Mouse (Mus musculus) MEL (cell line): Measurements from ENCODE around the gene Cd47. TPM values are rescaled to one million over a fixed set of nuclear protein-coding genes. Genes with fewer than 3 reads are reported as not detected.

Experiments
- DNase-seq: peaks from one replicate; pipeline ENCODE4 v3.0.0; 2011; ENCODE audit warnings: low read depth, low spot score
- H3K27ac ChIP-seq: 2 replicates; pipeline ENCODE4 v1.5.1; 2012; ENCODE audit warnings: low read depth, mild to moderate bottlenecking, control low read depth, low read length, moderate library complexity; ENCODE audit not compliant: control insufficient read depth
- H3K27me3 ChIP-seq, 2 experiments: fragments of 150-350 bp in 1 of 2; sonication (generic) in 1 of 2; 2 replicates each; pipeline ENCODE4 v1.6.1; 2012; ENCODE audit warnings: low read length in 2 of 2, mild to moderate bottlenecking in 2 of 2, improper control_type of control experiment in 1 of 2, moderate library complexity in 1 of 2; ENCODE audit not compliant: insufficient read depth in 2 of 2, control insufficient read depth in 1 of 2
- H3K36me3 ChIP-seq, 2 experiments: 2 replicates each; pipeline ENCODE4 v1.6.1; 2012 to 2014; ENCODE audit warnings: low read length in 2 of 2, improper control_type of control experiment in 1 of 2, inconsistent platforms in 1 of 2, mild to moderate bottlenecking in 1 of 2; ENCODE audit not compliant: insufficient read depth in 2 of 2, control insufficient read depth in 1 of 2
- H3K4me1 ChIP-seq, 2 experiments: fragments of 150-350 bp in 1 of 2; sonication (generic) in 1 of 2; 2 replicates each; pipeline ENCODE4 v1.6.1; 2012; ENCODE audit warnings: low read length in 2 of 2, improper control_type of control experiment in 1 of 2, mild to moderate bottlenecking in 1 of 2; ENCODE audit not compliant: insufficient read depth in 2 of 2, control insufficient read depth in 1 of 2
- H3K4me3 ChIP-seq, 2 experiments: fragments of 150-350 bp in 1 of 2; sonication (generic) in 1 of 2; 2 replicates each; pipeline ENCODE4 v1.5.1; 2012; ENCODE audit warnings: low read depth in 2 of 2, low read length in 2 of 2, mild to moderate bottlenecking in 2 of 2, moderate library complexity in 2 of 2, control low read depth in 1 of 2, improper control_type of control experiment in 1 of 2; ENCODE audit not compliant: control insufficient read depth in 1 of 2, insufficient read depth in 1 of 2
- H3K79me2 ChIP-seq: 2 replicates; pipeline ENCODE4 v1.6.1; 2012; ENCODE audit warnings: mild to moderate bottlenecking, low read length, moderate library complexity; ENCODE audit not compliant: control insufficient read depth, poor library complexity, insufficient read depth
- H3K9ac ChIP-seq: 2 replicates; pipeline ENCODE4 v1.6.1; 2012; ENCODE audit warnings: low read depth, mild to moderate bottlenecking, control low read depth, low read length, moderate library complexity; ENCODE audit not compliant: control insufficient read depth, poor library complexity, severe bottlenecking
- H3K9me3 ChIP-seq: fragments of 150-350 bp; sonication (generic); replicated peaks from 2 replicates; pipeline ENCODE4 v1.6.1; 2012; ENCODE audit warnings: mild to moderate bottlenecking, low read length, improper control_type of control experiment, moderate library complexity; ENCODE audit not compliant: insufficient read depth
- BHLHE40 ChIP-seq: IDR thresholded peaks from 2 replicates; pipeline ENCODE4 v1.6.1; 2012; ENCODE audit warnings: low read depth, mild to moderate bottlenecking, inconsistent platforms, low read length, improper control_type of control experiment, borderline replicate concordance
- ELF1 ChIP-seq: IDR thresholded peaks from 2 replicates; pipeline ENCODE4 v1.6.1; 2014; ENCODE audit warnings: low read depth, mild to moderate bottlenecking, inconsistent platforms, low read length, improper control_type of control experiment, moderate library complexity
- EP300 ChIP-seq, 2 experiments: IDR thresholded peaks; 2 replicates each; pipeline ENCODE4 v1.6.1; 2011; ENCODE audit warnings: improper control_type of control experiment in 2 of 2, low read length in 2 of 2, low read depth in 1 of 2, mild to moderate bottlenecking in 1 of 2
- ETS1 ChIP-seq: IDR thresholded peaks from 2 replicates; pipeline ENCODE4 v1.6.1; 2012; ENCODE audit warnings: low read depth, mild to moderate bottlenecking, inconsistent platforms, low read length, improper control_type of control experiment, moderate library complexity
- GABPA ChIP-seq: IDR thresholded peaks from 2 replicates; pipeline ENCODE4 v1.6.1; 2012; ENCODE audit warnings: low read depth, mild to moderate bottlenecking, inconsistent platforms, low read length, improper control_type of control experiment, moderate library complexity
- KAT2A ChIP-seq: conservative IDR thresholded peaks from 2 replicates; pipeline ENCODE4 v1.6.1; 2012; ENCODE audit warnings: low read depth, low read length, improper control_type of control experiment, inconsistent platforms
- MAX ChIP-seq: IDR thresholded peaks from 2 replicates; pipeline ENCODE4 v1.6.1; 2011; ENCODE audit warnings: low read length, improper control_type of control experiment
- MAZ ChIP-seq: IDR thresholded peaks from 2 replicates; pipeline ENCODE4 v1.6.1; 2012; ENCODE audit warnings: low read depth, mild to moderate bottlenecking, inconsistent platforms, low read length, improper control_type of control experiment
- MEF2A ChIP-seq: IDR thresholded peaks from 2 replicates; pipeline ENCODE4 v1.6.1; 2014; ENCODE audit warnings: low read depth, mild to moderate bottlenecking, inconsistent platforms, low read length, improper control_type of control experiment; ENCODE audit not compliant: poor library complexity, insufficient replicate concordance, severe bottlenecking; ENCODE audit errors: extremely low read depth
- MYC ChIP-seq: IDR thresholded peaks from 2 replicates; pipeline ENCODE4 v1.6.1; 2011; ENCODE audit warnings: low read depth, mild to moderate bottlenecking, low read length, improper control_type of control experiment, moderate library complexity
- POLR2A ChIP-seq, 2 experiments: IDR thresholded peaks; 2 replicates each; pipeline ENCODE4 v1.6.1; 2011 to 2012; ENCODE audit warnings: low read length in 2 of 2, mild to moderate bottlenecking in 2 of 2, control low read depth in 1 of 2, improper control_type of control experiment in 1 of 2, low read depth in 1 of 2, moderate library complexity in 1 of 2; ENCODE audit not compliant: control insufficient read depth in 1 of 2, insufficient read depth in 1 of 2, poor library complexity in 1 of 2
- POLR2AphosphoS2 ChIP-seq: IDR thresholded peaks from 2 replicates; pipeline ENCODE4 v1.6.1; 2011; ENCODE audit warnings: low read length, improper control_type of control experiment
- POLR2AphosphoS5 ChIP-seq: IDR thresholded peaks from 2 replicates; pipeline ENCODE4 v1.6.1; 2012; ENCODE audit warnings: low read depth, borderline replicate concordance, mild to moderate bottlenecking, inconsistent platforms, low read length, moderate library complexity, mixed read lengths
- SIN3A ChIP-seq: IDR thresholded peaks from 2 replicates; pipeline ENCODE4 v1.6.1; 2012; ENCODE audit warnings: low read length, improper control_type of control experiment, inconsistent platforms
- TAL1 ChIP-seq: IDR thresholded peaks from 2 replicates; pipeline ENCODE4 v1.6.1; 2012; ENCODE audit warnings: mild to moderate bottlenecking, inconsistent platforms, low read length, moderate library complexity, mixed read lengths
- TBP ChIP-seq: IDR thresholded peaks from 2 replicates; pipeline ENCODE4 v1.8.0; 2011; ENCODE audit warnings: low read depth, low read length, improper control_type of control experiment
- UBTF ChIP-seq: IDR thresholded peaks from 2 replicates; pipeline ENCODE4 v1.6.1; 2012; ENCODE audit warnings: low read depth, mild to moderate bottlenecking, inconsistent platforms, low read length, improper control_type of control experiment, moderate library complexity, borderline replicate concordance; ENCODE audit not compliant: insufficient read depth
- USF1 ChIP-seq: IDR thresholded peaks from 2 replicates; pipeline ENCODE4 v1.6.1; 2014; ENCODE audit warnings: low read depth, mild to moderate bottlenecking, inconsistent platforms, low read length, improper control_type of control experiment, moderate library complexity
- ZKSCAN1 ChIP-seq: IDR thresholded peaks from 2 replicates; pipeline ENCODE4 v1.6.1; 2012; ENCODE audit warnings: low read depth, mild to moderate bottlenecking, inconsistent platforms, low read length, improper control_type of control experiment, moderate library complexity
- ZNF384 ChIP-seq: IDR thresholded peaks from 2 replicates; pipeline ENCODE4 v1.6.1; 2012; ENCODE audit warnings: low read depth, mild to moderate bottlenecking, inconsistent platforms, low read length, improper control_type of control experiment
- polyA plus RNA-seq, 2 experiments: library from polyadenylated mRNA; stranded (reverse) in 1 of 2; unstranded in 1 of 2; fragments of >175 nt in 1 of 2; fragments of >200 nt in 1 of 2; gene quantifications; 2 replicates each; pipeline versions ENCODE4 v1.2.1 to v1.2.4; 2012; ENCODE audit warnings: low replicate concordance in 2 of 2, low read depth in 1 of 2; ENCODE audit not compliant: insufficient read length in 2 of 2, insufficient read depth in 1 of 2, missing spikeins in 1 of 2
- total RNA-seq: library from RNA; depleted of rRNA; stranded (reverse); fragments of 300-350 nt; gene quantifications from 2 replicates; pipeline ENCODE4 v1.2.3, GENCODE M21; 2012

Gene Cd47
- total and polyA plus RNA-seq, 3 experiments, result 45.9 to 57.5 (median 51.7) TPM

GRCm38 (mm10) chr16:49790575-49791465 lies 9.5 kb upstream of the Cd47 start (continued):
- TF ChIP-seq MEF2A, result no peak
- TF ChIP-seq ELF1, result peak; percentile 65; the same call in 1 of the 2 replicates
- TF ChIP-seq ZKSCAN1, result no peak
- no peak for TF ChIP-seq KAT2A
- TF ChIP-seq TAL1, result no peak
- no peak for TF ChIP-seq USF1
- peak; percentile 92 for TF ChIP-seq ETS1
- TF ChIP-seq POLR2AphosphoS5, result no peak
- TF ChIP-seq POLR2AphosphoS2, result no peak
- peak; percentile 89 for TF ChIP-seq SIN3A
- peak; percentile 59; the same call in 1 of the 2 replicates for TF ChIP-seq MYC
- TF ChIP-seq MAZ, result no peak
- no peak for TF ChIP-seq UBTF
- peak; percentile 92 for TF ChIP-seq ZNF384
- peak; percentile 9; the same call in 1 of the 2 replicates for TF ChIP-seq BHLHE40
- TF ChIP-seq TBP, result 0 out of 2 replicates have a peak, but pooled peaks have one; percentile 51
- peak; percentile 86 to 94 for TF ChIP-seq EP300 (IDR thresholded peaks at IDR 0.05; ENCODE audit: low read depth in 1 of 2, low read length in 2 of 2)
- no peak for TF ChIP-seq GABPA

- peaks cover 0 to 35% of the 10 kb centered on the region in 2 experiments; a peak in 2 of 4 replicates for H3K36me3 ChIP-seq
- H3K4me3 ChIP-seq, result peak overlapping the region in 1 of 2 experiments; percentile 10; a peak in 1 of 4 replicates
- TF ChIP-seq MYC (peak; percentile 60; the same call in 1 of the 2 replicates), EP300 (IDR thresholded peaks at IDR 0.05; ENCODE audit: low read depth in 1 of 2, low read length in 2 of 2) (peak; percentile 20 to 46; a peak in 2 of 4 replicates), MEF2A (no peak), MAX (peak; percentile 52; the same call in 1 of the 2 replicates), POLR2A (IDR thresholded peaks at IDR 0.05; ENCODE audit: control insufficient read depth in 1 of 2, insufficient read depth in 1 of 2, low read depth in 1 of 2, low read length in 2 of 2, poor library complexity in 1 of 2) (no peak), ETS1 (peak; percentile 85), SIN3A (peak; percentile 49; the same call in 1 of the 2 replicates)
- TF ChIP-seq, all 39 proteins: peak for 5
- Histone ChIP-seq H3K9me3 (no peaks in the 10 kb centered on the region), H3K27me3 (no peaks in the 10 kb centered on the region), H3K4me1 (peaks cover 24 to 43% of the 10 kb centered on the region in 2 experiments), H3K9ac (peak overlapping the region; percentile 33), H3K27ac (peak overlapping the region; percentile 18), H3K79me2 (no peaks in the 10 kb centered on the region)
- peak; percentile 59 for DNase-seq
Measured at GRCm38 (mm10) chr16:49792446-49792878, 7.9 kb upstream of the Cd47 start.
